Mouse (Mus musculus) embryonic facial prominence, embryonic 15.5 days (tissue): ENCODE measurements around the gene Cdc25a. TPM values are rescaled to one million over a fixed set of nuclear protein-coding genes. Genes with fewer than 3 reads are reported as not detected.
A peak's percentile ranks its signal among the peaks of the same experiment; 100 is the strongest.

Experiments
- ATAC-seq: fragments of 200-750 bp; cut with Nextera tagmentation; 2 replicates; pipeline ENCODE4 v1.8.0; 2017; ENCODE audit warnings: low read depth, moderate TSS enrichment; ENCODE audit not compliant: insufficient number of reproducible peaks, low FRiP score, low TSS enrichment
- H3K27ac ChIP-seq: fragments of 300-500 bp; sonication (generic); replicated peaks from 2 replicates; pipeline ENCODE4 v1.5.1; 2015; ENCODE audit warnings: mild to moderate bottlenecking, inconsistent platforms
- H3K27me3 ChIP-seq: fragments of 300-500 bp; sonication (generic); 2 replicates; pipeline ENCODE4 v1.6.1; 2015; ENCODE audit warnings: inconsistent platforms
- H3K36me3 ChIP-seq: fragments of 300-500 bp; sonication (generic); 2 replicates; pipeline ENCODE4 v1.6.1; 2015; ENCODE audit warnings: mild to moderate bottlenecking, inconsistent platforms
- H3K4me1 ChIP-seq: fragments of 300-500 bp; sonication (generic); 2 replicates; pipeline ENCODE4 v1.6.1; 2015; ENCODE audit warnings: inconsistent platforms
- H3K4me2 ChIP-seq: fragments of 300-500 bp; sonication (generic); replicated peaks from 2 replicates; pipeline ENCODE4 v1.6.1; 2015; ENCODE audit warnings: mild to moderate bottlenecking, inconsistent platforms
- H3K4me3 ChIP-seq: fragments of 300-500 bp; sonication (generic); replicated peaks from 2 replicates; pipeline ENCODE4 v1.5.1; 2015; ENCODE audit warnings: mild to moderate bottlenecking, inconsistent platforms
- H3K9ac ChIP-seq: fragments of 300-500 bp; sonication (generic); 2 replicates; pipeline ENCODE4 v1.6.1; 2015; ENCODE audit warnings: inconsistent platforms
- H3K9me3 ChIP-seq: fragments of 300-500 bp; sonication (generic); replicated peaks from 2 replicates; pipeline ENCODE4 v1.6.1; 2016; ENCODE audit warnings: inconsistent platforms
- WGBS: fragments of 180-500 bp; shearing (Covaris S2); methylation state at CpG from one replicate; pipeline ENCODE4 v1.1.7; 2015; 5-methylcytosine and 5-hydroxymethylcytosine counted together
- polyA plus RNA-seq: library from polyadenylated mRNA; unstranded; fragments of >200 nt; fragmentation: Nextera tagmentation; extraction: Ambion mirVana; gene quantifications from 2 replicates; pipeline ENCODE4 v1.2.1, GENCODE M21; 2015

The Cdc25a gene
- polyA plus RNA-seq, 1 experiment from 2014 or later, result 26.8 TPM

GRCm38 (mm10) chr9:109866218-109866617, 9.2 kb upstream of the Cdc25a start:
- Histone ChIP-seq H3K4me2 (no peak overlapping the region), H3K4me3 (no peak overlapping the region), H3K9ac (no peak overlapping the region), H3K4me1 (no peaks in the 10 kb centered on the region), H3K36me3 (no peaks in the 10 kb centered on the region), H3K27ac (no peak overlapping the region), H3K9me3 (no peaks in the 10 kb centered on the region), H3K27me3 (no peaks in the 10 kb centered on the region)
- no peak for ATAC-seq
- 65% methylated on average over 2 of the region's 2 CpGs for whole genome bisulfite sequencing

- no peak overlapping the region for H3K27ac ChIP-seq
- no peak overlapping the region for H3K4me2 ChIP-seq
- WGBS, result 30% methylated on average over 6 of the region's 6 CpGs
These were observed 4.3 kb upstream of the Cdc25a start for GRCm38 (mm10) chr9:109870983-109871572.

GRCm38 (mm10) chr9:109875695-109876601, 569 bp downstream of the Cdc25a start:
- peaks cover 29% of the 10 kb centered on the region for H3K36me3 ChIP-seq
- H3K27ac ChIP-seq, result peak overlapping the region; percentile 94
- no peaks in the 10 kb centered on the region for H3K27me3 ChIP-seq
- no peaks in the 10 kb centered on the region for H3K9me3 ChIP-seq
- peak overlapping the region; percentile 97 for H3K4me3 ChIP-seq
- peak; percentile 80 for ATAC-seq
- WGBS, result under 1% methylated on average over 76 of the region's 76 CpGs
- peaks cover 14% of the 10 kb centered on the region for H3K4me1 ChIP-seq
- peak overlapping the region; percentile 88 for H3K9ac ChIP-seq
- peak overlapping the region; percentile 55 for H3K4me2 ChIP-seq

More at GRCm38 (mm10) chr9:109870983-109871572, 4.3 kb upstream of the Cdc25a start:
- H3K9me3 ChIP-seq, result no peaks in the 10 kb centered on the region
- no peaks in the 10 kb centered on the region for H3K4me1 ChIP-seq
- no peak for ATAC-seq
- no peak overlapping the region for H3K9ac ChIP-seq
- H3K4me3 ChIP-seq, result no peak overlapping the region
- no peaks in the 10 kb centered on the region for H3K27me3 ChIP-seq
- no peaks in the 10 kb centered on the region for H3K36me3 ChIP-seq

GRCm38 (mm10) chr9:109876756-109877155, 1.4 kb downstream of the Cdc25a start:
- 3% methylated on average over 3 of the region's 3 CpGs for WGBS
- no peak for ATAC-seq
- peak overlapping the region; percentile 94 for H3K27ac ChIP-seq

GRCm38 (mm10) chr9:109877666-109878065, 2.3 kb downstream of the Cdc25a start:
- Histone ChIP-seq H3K9ac (no peak overlapping the region), H3K4me1 (peaks cover 14% of the 10 kb centered on the region), H3K27me3 (no peaks in the 10 kb centered on the region), H3K9me3 (no peaks in the 10 kb centered on the region), H3K36me3 (peaks cover 46% of the 10 kb centered on the region), H3K27ac (no peak overlapping the region), H3K4me3 (peak overlapping the region; percentile 97), H3K4me2 (peak overlapping the region; percentile 55)
- WGBS, result 71% methylated on average over 5 of the region's 5 CpGs
- no peak for ATAC-seq

More at GRCm38 (mm10) chr9:109876756-109877155, 1.4 kb downstream of the Cdc25a start:
- peaks cover 37% of the 10 kb centered on the region for H3K36me3 ChIP-seq
- peak overlapping the region; percentile 55 for H3K4me2 ChIP-seq
- H3K9me3 ChIP-seq, result no peaks in the 10 kb centered on the region
- peaks cover 14% of the 10 kb centered on the region for H3K4me1 ChIP-seq
- peak overlapping the region; percentile 10; the same call in 1 of the 2 replicates for H3K9ac ChIP-seq
- peak overlapping the region; percentile 97 for H3K4me3 ChIP-seq
- H3K27me3 ChIP-seq, result no peaks in the 10 kb centered on the region

- H3K9ac ChIP-seq, result no peak overlapping the region
- no peak overlapping the region for H3K4me3 ChIP-seq
- no peaks in the 10 kb centered on the region for H3K9me3 ChIP-seq
- H3K4me1 ChIP-seq, result peaks cover 14% of the 10 kb centered on the region
- no peak overlapping the region for H3K4me2 ChIP-seq
- ATAC-seq, result no peak
- WGBS, result 90% methylated on average over 1 of the region's 1 CpGs
- no peak overlapping the region for H3K27ac ChIP-seq
- peaks cover 61% of the 10 kb centered on the region for H3K36me3 ChIP-seq
- no peaks in the 10 kb centered on the region for H3K27me3 ChIP-seq
These were observed 3.9 kb downstream of the Cdc25a start for GRCm38 (mm10) chr9:109879305-109879704.

GRCm38 (mm10) chr9:109886259-109886658, 10.9 kb downstream of the Cdc25a start:
- Histone ChIP-seq H3K4me1 (no peaks in the 10 kb centered on the region), H3K9ac (no peak overlapping the region), H3K36me3 (peaks cover 97% of the 10 kb centered on the region), H3K4me2 (no peak overlapping the region), H3K27me3 (no peaks in the 10 kb centered on the region), H3K9me3 (no peaks in the 10 kb centered on the region), H3K27ac (no peak overlapping the region), H3K4me3 (no peak overlapping the region)
- 82% methylated on average over 4 of the region's 4 CpGs for WGBS
- no peak for ATAC-seq

- H3K27me3 ChIP-seq, result no peaks in the 10 kb centered on the region
- H3K4me3 ChIP-seq, result no peak overlapping the region
- 87% methylated on average over 5 of the region's 5 CpGs for WGBS
- H3K4me2 ChIP-seq, result no peak overlapping the region
- H3K9me3 ChIP-seq, result no peaks in the 10 kb centered on the region
- no peak overlapping the region for H3K27ac ChIP-seq
- no peaks in the 10 kb centered on the region for H3K4me1 ChIP-seq
- H3K36me3 ChIP-seq, result peaks cover 97% of the 10 kb centered on the region
- no peak for ATAC-seq
- H3K9ac ChIP-seq, result no peak overlapping the region
These were observed 11.9 kb downstream of the Cdc25a start for GRCm38 (mm10) chr9:109887321-109887720.

GRCm38 (mm10) chr9:109891501-109891900, 16.1 kb downstream of the Cdc25a start:
- Histone ChIP-seq H3K27ac (no peak overlapping the region), H3K4me1 (peaks cover 12% of the 10 kb centered on the region), H3K9ac (no peak overlapping the region), H3K36me3 (peaks cover 75% of the 10 kb centered on the region), H3K4me3 (no peak overlapping the region), H3K9me3 (no peaks in the 10 kb centered on the region), H3K4me2 (no peak overlapping the region), H3K27me3 (no peaks in the 10 kb centered on the region)
- WGBS, result 91% methylated on average over 8 of the region's 8 CpGs
- ATAC-seq, result no peak

- Histone ChIP-seq H3K36me3 (peaks cover 64% of the 10 kb centered on the region), H3K4me2 (no peak overlapping the region), H3K9me3 (no peaks in the 10 kb centered on the region), H3K9ac (no peak overlapping the region), H3K4me3 (no peak overlapping the region), H3K27me3 (no peaks in the 10 kb centered on the region), H3K4me1 (peaks cover 12% of the 10 kb centered on the region), H3K27ac (no peak overlapping the region)
- WGBS, result 60% methylated on average over 5 of the region's 5 CpGs
- no peak for ATAC-seq
These were observed 17.4 kb downstream of the Cdc25a start for GRCm38 (mm10) chr9:109892651-109893250.

GRCm38 (mm10) chr9:109894413-109895090, 19.2 kb downstream of the Cdc25a start:
- no peaks in the 10 kb centered on the region for H3K9me3 ChIP-seq
- peaks cover 46% of the 10 kb centered on the region for H3K36me3 ChIP-seq
- WGBS, result 21% methylated on average over 6 of the region's 6 CpGs
- no peak overlapping the region for H3K9ac ChIP-seq
- peaks cover 12% of the 10 kb centered on the region for H3K4me1 ChIP-seq
- ATAC-seq, result peak; percentile 87
- no peak overlapping the region for H3K4me2 ChIP-seq
- H3K27me3 ChIP-seq, result no peaks in the 10 kb centered on the region
- no peak overlapping the region for H3K4me3 ChIP-seq
- H3K27ac ChIP-seq, result peak overlapping the region; percentile 31
